Mouse (Mus musculus): Measurements from ENCODE around the gene Asic2. TPM values are rescaled to one million over a fixed set of nuclear protein-coding genes. Genes with fewer than 3 reads are reported as not detected.

Asic2 gene
- total RNA-seq, 2 experiments from 2014 or later = 0.11 to 0.31 TPM

- DNase-seq (ENCODE audit: low spot score) = no peak
These were observed 1044.8 kb downstream of the Asic2 start for GRCm38 (mm10) chr11:80923286-80923951.

- DNase-seq (ENCODE audit: low spot score) = no peak
These were observed 1049.9 kb downstream of the Asic2 start for GRCm38 (mm10) chr11:80918332-80918731.

DNA sequence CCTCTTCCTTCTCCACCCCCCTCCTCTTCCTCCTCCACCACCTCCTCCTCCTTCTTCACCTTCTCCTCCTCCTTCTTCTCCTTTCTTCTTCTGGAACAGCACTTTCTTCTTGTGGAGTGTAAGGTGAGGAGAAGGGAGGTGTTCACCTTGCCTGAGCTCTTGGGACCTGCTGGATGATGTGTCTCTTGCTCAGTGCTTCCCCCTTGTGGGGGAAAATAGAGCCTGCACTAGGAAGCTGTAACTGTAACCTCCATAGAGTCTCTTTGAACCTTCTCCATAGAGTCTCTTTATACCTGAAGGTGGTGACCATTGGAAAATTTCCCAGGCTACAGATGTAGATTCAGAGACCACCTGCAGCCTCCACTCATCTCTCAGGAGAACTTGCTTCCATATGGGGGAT is 1050.6 kb downstream of the Asic2 start:
- no peak for DNase-seq (ENCODE audit: low spot score)

DNA sequence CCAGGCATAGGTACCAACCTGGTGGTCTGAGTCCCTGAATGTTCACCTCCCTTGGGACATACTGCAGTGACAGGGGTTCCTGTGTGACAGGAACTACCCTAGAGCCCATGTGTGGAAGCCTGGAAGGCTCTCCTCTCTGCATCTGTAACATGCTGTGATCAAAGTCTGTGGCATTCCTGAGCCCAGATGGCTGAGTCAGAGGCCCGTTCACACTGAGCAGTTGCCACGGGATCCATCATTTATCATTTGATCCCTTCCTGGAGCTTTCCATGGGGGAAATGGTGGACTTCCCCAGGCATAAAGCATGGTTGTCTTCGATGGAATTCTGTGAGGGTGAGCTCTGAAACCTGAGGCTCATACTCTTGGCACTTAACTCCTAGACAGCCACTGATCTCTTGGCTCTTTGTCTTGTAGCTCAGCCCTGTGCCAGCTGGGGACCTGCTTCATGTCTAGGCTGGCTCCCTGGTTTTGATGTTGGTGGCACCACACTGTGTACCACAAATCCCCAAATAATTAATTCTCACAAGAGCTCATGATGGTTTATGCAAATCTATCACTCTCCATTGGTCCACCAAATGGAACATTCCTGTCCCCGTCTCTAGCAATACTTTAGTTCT is 1054.7 kb downstream of the Asic2 start:
- no peak for DNase-seq (ENCODE audit: low spot score)

- DNase-seq (ENCODE audit: low spot score) = no peak
These were observed 1055.5 kb downstream of the Asic2 start for GRCm38 (mm10) chr11:80912721-80913120.

DNA sequence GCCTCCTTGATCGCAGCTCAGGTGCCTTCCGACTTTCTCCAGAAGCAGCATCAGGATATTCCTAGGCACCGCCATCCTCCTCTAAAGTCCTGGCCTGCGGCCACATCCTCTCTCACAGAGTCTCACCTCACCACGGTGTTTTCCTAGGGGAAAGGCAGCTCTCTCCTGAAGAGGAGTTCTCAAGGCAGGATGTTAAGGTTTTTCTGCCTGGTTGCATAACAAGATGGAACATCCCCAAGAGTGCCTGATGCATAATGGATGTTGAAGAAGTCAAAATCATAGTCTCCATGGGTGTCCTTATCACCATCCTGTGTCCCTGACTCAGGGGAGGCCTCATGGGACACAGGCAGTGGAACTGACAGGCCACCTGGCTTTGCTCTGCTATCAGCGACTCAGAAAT is 1060.4 kb downstream of the Asic2 start:
- DNase-seq (ENCODE audit: low spot score) = no peak

GRCm38 (mm10) chr11:80906456-80906855 is 1061.8 kb downstream of the Asic2 start:
- peak; percentile 42 for DNase-seq (ENCODE audit: low spot score)

DNA sequence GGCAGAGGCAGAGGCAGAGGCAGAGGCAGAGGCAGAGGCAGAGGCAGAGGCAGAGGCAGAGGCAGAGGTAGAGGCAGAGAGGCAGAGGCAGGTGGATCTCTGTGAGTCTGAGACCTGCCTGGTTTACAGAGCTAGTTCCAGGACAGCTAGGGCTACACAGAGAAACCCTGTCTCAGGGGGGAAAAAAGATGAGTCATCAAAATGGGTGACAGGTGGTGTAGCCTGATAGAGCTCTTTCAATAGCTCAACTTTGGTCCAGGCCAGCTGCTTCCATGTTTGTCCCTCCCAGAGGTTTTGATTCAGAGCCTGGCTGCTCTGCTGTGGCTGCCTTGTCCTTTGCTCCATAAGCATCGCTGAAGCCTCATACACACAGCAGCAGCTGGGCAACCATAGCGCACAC is 1063.7 kb downstream of the Asic2 start:
- DNase-seq (ENCODE audit: low spot score) = no peak

GRCm38 (mm10) chr11:80903426-80903825 is 1064.8 kb downstream of the Asic2 start:
- DNase-seq (ENCODE audit: low spot score) = no peak

GRCm38 (mm10) chr11:80902664-80903063 is 1065.6 kb downstream of the Asic2 start:
- no peak for DNase-seq (ENCODE audit: low spot score)

GRCm38 (mm10) chr11:80900555-80900954 is 1067.7 kb downstream of the Asic2 start:
- no peak for DNase-seq (ENCODE audit: low spot score)

DNA sequence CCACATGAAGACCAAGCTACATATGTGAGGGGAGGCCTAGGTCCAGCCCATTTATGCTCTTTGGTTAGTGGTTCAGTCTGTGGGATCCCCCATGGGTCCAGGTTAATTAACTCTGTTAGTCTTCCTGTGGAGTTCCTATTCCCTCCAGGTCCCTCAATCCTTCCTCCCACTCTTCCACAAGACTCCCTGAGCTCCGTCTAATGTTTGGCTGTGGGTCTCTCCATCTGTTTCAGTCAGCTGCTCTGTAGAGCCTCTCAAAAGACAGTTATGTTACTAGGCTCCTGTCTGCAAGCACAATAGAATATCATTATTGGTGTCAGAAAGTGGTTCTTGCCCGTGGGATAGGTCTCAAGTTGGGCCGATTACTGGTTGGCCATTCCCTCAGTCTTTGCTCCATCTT is 1072.4 kb downstream of the Asic2 start:
- DNase-seq (ENCODE audit: low spot score) = no peak

DNA sequence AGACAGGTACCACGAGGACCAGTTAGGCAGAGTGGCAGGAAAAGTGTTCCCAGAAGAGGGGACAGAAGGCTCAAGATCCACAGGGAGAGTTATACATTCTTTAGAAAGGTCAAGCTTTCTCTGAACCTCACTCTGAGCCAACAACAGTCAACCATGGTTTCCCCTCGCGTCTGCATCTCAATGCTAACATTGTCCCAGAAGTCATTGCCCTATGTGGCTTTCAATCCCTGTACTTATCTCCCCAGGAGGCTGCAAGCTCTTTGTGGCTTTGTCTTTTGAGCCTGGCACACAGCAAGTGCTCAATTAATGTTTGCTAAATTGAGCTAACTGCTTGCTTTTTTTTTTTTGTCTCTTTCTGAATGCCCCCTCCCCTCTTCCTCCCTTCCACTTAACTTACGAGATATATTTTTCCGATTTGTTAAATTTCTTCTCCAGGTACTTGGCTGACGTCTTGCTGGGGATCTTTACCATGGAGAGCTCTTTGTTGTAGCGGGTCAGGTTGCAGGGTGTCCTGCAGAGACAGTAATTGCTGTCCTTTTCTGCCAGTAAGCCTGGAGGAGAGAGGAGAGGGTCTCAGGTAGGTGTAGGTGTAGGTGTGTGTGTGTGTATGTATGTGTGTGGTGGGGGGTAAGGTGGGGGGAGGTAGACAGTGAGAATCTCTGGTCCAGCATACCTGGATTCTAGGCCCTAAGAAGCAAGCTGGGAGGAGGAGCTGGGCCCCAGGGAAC is 1078.8 kb downstream of the Asic2 start:
- no peak for DNase-seq (ENCODE audit: low spot score)

DNA sequence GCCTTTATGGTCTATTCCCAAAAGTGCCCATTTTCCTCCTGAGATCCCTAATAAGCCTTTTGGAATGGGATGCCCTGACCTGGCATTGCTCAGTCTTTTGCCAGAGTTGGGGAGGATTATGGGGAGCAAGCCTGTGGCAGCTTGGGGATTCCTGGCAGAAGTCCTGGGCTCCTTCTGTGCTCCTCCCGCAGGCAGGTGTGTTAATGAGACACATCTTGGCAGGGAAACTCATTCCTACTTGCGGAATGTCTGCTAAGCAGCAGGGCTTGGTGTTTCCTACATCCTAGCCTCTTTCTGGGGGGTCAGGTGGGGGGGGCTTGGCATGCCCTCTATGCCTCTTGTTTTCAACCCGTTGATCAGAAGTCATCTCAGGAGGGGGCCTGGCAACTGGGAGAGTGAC is 1081.2 kb downstream of the Asic2 start:
- no peak for DNase-seq (ENCODE audit: low spot score)

DNA sequence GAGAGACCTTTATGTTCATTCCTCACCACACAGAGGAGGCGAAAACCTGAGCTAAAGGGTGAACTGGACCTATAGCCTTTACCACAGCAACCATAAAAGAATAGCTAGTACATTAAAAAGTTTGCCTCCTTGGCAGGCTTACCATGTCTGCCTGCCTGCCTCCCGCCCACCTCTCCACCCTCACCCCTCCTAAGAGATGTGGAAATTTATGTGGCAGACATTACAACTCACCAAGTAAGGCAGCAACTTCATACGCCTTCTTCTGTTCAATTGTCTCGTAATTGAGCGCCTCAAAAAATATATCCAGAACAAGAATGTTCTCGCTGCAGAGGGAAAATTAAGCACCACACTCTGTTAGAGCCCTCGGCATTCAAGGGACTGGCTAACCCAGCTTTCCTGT is 1081.9 kb downstream of the Asic2 start:
- no peak for DNase-seq (ENCODE audit: low spot score)

DNA sequence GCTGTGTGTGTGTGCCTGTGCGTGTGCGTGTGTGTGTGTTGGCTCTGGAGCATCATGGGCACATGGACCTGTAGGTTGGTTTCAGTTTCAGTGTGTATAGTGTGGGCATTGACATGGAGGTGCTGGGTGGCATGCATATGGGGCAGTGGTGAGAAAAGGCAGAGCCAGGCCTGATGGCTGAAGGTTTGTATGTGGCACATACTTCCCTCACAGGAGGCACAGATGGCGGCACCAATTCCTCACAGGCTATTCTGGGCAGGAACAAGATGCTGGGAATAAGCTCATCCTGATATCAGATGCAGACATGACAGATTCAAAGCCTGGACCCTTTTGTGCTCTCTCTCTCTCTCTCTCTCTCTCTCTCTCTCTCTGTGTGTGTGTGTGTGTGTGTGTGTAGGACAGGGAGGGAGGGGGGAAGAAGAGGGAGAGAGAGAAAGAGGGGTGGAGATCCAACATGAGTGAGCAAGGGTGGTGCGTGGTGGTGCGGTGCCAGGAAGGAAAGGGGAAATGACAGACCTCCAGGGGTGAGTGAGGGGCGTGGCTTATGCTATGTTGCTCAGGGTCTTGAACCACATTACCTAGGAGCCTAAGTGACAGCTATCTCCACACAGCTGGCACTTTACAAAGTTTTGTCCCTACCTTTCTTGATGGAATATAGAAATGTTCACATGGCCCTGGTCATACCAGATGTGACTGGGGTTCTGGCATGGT is 1083.6 kb downstream of the Asic2 start:
- no peak for DNase-seq (ENCODE audit: low spot score)

- DNase-seq (ENCODE audit: low spot score) = no peak
These were observed 1085.9 kb downstream of the Asic2 start for GRCm38 (mm10) chr11:80882229-80882810.

DNA sequence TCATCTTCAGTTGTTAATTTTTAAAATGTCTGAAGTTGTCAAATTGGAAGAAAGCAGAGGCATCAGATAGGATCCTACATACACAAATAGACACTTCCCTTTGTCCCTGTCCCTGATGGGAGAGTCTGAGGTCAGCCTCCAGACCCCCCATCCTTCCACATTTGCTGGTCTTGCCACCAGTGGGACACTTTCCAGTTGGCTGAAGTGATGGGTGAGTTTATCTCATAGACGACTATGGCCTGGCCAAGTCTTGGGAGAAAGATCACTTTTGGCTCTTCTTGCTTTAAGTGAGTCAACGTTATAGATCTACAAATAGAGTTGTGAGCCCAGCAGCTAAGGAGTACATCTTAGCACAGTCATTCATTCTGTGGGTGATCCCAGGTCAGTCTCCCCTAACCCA is 1090.2 kb downstream of the Asic2 start:
- no peak for DNase-seq (ENCODE audit: low spot score)

GRCm38 (mm10) chr11:80877131-80877651 is 1091.1 kb downstream of the Asic2 start:
- DNase-seq (ENCODE audit: low spot score) = peak; percentile 23

DNA sequence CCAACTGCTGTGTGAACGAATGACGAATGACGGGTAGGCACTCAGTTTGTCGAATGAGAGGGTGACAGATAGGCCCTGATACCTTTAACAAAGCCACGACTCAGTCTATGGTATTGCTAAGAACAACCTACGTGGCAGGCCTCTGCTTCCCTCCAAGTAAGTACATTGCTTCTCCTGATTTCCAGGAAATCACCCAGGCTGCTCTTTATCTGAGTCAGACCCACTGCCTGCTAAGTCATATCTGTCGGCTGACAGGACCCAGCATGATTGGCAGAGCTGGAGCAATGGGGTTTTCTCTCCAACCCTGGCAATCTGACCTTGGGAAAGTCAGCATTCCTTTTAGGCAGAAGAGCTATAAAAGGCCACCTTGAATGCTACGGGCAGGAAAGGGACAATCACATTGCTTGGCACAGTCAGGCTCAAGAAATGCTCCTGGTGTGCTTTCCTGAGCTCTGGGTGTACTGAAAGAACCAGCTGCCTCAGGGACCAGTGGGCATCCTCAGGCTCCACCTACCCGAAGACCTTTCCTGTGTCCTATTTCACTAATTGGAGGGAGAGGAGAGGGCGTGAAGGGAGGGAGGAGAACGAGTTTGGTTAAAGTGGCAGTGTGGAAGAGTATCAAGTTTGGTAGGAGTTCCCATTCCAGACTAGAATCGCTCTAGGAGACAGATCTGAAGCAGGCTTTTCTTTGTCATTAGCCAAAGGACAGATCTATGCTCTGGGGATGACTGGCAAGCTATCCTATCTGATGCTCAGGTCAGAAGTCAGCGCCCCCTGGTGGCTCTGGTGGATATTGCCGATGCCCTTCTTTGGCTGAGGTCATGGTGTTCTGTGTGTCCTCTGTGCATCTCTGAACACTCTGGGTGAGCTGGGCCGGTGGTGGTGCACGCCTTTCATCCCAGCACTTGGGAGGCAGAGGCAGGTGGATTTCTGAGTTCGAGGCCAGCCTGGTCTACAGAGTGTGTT is 1095.5 kb downstream of the Asic2 start:
- DNase-seq (ENCODE audit: low spot score) = peak; percentile 39
